Mouse (Mus musculus): ENCODE measurements around the gene Csrp2. TPM values are rescaled to one million over a fixed set of nuclear protein-coding genes. Genes with fewer than 3 reads are reported as not detected.

The Csrp2 gene
- polyA plus RNA-seq, 1 experiment from 2014 or later: 209 TPM

- WGBS: 33% methylated on average over 13 of the region's 13 CpGs
Observed at GRCm38 (mm10) chr10:110899744-110900501, 19.7 kb upstream of the Csrp2 start.

GRCm38 (mm10) chr10:110903862-110904261 lies 15.7 kb upstream of the Csrp2 start:
- Histone ChIP-seq H3K4me3 (replicated peaks; ENCODE audit: low read length) (no peak overlapping the region), H3K4me1 (ENCODE audit: control insufficient read depth, insufficient read depth, low read length) (peaks cover 13% of the 10 kb centered on the region), H3K36me3 (ENCODE audit: control insufficient read depth, insufficient read depth, low read length) (no peaks in the 10 kb centered on the region), H3K4me2 (ENCODE audit: low read depth, low read length) (no peak overlapping the region), H3K27ac (ENCODE audit: low read length) (no peak overlapping the region), H3K9me3 (replicated peaks; ENCODE audit: control insufficient read depth, low read length) (no peaks in the 10 kb centered on the region), H3K27me3 (ENCODE audit: control insufficient read depth, insufficient read depth, low read length) (no peaks in the 10 kb centered on the region), H3K9ac (ENCODE audit: low read length) (no peak overlapping the region)
- no peak for ATAC-seq (ENCODE audit: insufficient read depth, low FRiP score)
- 92% methylated on average over 3 of the region's 3 CpGs for WGBS

More at GRCm38 (mm10) chr10:110899744-110900501, 19.7 kb upstream of the Csrp2 start:
- H3K36me3 ChIP-seq (ENCODE audit: control insufficient read depth, insufficient read depth, low read length): no peaks in the 10 kb centered on the region
- ATAC-seq (ENCODE audit: insufficient read depth, low FRiP score): peak; percentile 56; the same call in 1 of the 2 replicates
- H3K27me3 ChIP-seq (ENCODE audit: control insufficient read depth, insufficient read depth, low read length): no peaks in the 10 kb centered on the region
- H3K4me1 ChIP-seq (ENCODE audit: control insufficient read depth, insufficient read depth, low read length): peaks cover 13% of the 10 kb centered on the region
- H3K4me3 ChIP-seq (replicated peaks; ENCODE audit: low read length): no peak overlapping the region
- no peak overlapping the region for H3K9ac ChIP-seq (ENCODE audit: low read length)
- peak overlapping the region; percentile 11; the same call in 1 of the 2 replicates for H3K4me2 ChIP-seq (ENCODE audit: low read depth, low read length)
- no peaks in the 10 kb centered on the region for H3K9me3 ChIP-seq (replicated peaks; ENCODE audit: control insufficient read depth, low read length)
- H3K27ac ChIP-seq (ENCODE audit: low read length): peak overlapping the region; percentile 75

GRCm38 (mm10) chr10:110916666-110917344 lies 2.8 kb upstream of the Csrp2 start:
- peaks cover 8% of the 10 kb centered on the region for H3K4me1 ChIP-seq (ENCODE audit: control insufficient read depth, insufficient read depth, low read length)
- H3K4me2 ChIP-seq (ENCODE audit: low read depth, low read length): no peak overlapping the region
- no peaks in the 10 kb centered on the region for H3K9me3 ChIP-seq (replicated peaks; ENCODE audit: control insufficient read depth, low read length)
- no peaks in the 10 kb centered on the region for H3K36me3 ChIP-seq (ENCODE audit: control insufficient read depth, insufficient read depth, low read length)
- no peak for ATAC-seq (ENCODE audit: insufficient read depth, low FRiP score)
- H3K27me3 ChIP-seq (ENCODE audit: control insufficient read depth, insufficient read depth, low read length): no peaks in the 10 kb centered on the region
- WGBS: 71% methylated on average over 11 of the region's 11 CpGs
- no peak overlapping the region for H3K4me3 ChIP-seq (replicated peaks; ENCODE audit: low read length)
- no peak overlapping the region for H3K27ac ChIP-seq (ENCODE audit: low read length)
- H3K9ac ChIP-seq (ENCODE audit: low read length): no peak overlapping the region

DNA sequence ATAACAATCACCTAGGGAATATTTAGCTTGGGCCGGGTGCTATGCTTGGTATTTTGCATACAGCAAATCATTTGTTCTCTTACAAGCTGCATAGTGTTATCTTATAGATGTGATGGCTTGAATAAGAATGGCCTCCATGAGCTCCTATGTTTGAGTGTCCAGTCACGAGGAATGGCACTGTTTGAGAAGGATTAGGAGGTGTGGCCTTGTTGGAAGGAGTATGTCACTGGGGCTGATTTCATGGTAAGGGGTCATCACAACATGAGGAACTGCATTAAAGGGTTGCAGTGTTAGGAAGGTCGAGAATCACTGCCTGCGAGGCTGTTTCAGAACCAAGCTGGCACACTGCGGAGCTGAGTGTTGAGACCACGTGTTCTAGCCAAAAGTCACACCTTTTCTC lies 2.1 kb upstream of the Csrp2 start:
- Histone ChIP-seq H3K27me3 (ENCODE audit: control insufficient read depth, insufficient read depth, low read length) (no peaks in the 10 kb centered on the region), H3K4me1 (ENCODE audit: control insufficient read depth, insufficient read depth, low read length) (peaks cover 15% of the 10 kb centered on the region), H3K9me3 (replicated peaks; ENCODE audit: control insufficient read depth, low read length) (no peaks in the 10 kb centered on the region), H3K27ac (ENCODE audit: low read length) (no peak overlapping the region), H3K36me3 (ENCODE audit: control insufficient read depth, insufficient read depth, low read length) (no peaks in the 10 kb centered on the region), H3K4me3 (replicated peaks; ENCODE audit: low read length) (no peak overlapping the region), H3K4me2 (ENCODE audit: low read depth, low read length) (no peak overlapping the region), H3K9ac (ENCODE audit: low read length) (no peak overlapping the region)
- no peak for ATAC-seq (ENCODE audit: insufficient read depth, low FRiP score)
- 94% methylated on average over 6 of the region's 6 CpGs for WGBS

GRCm38 (mm10) chr10:110918414-110919391 lies 886 bp upstream of the Csrp2 start:
- H3K9me3 ChIP-seq (replicated peaks; ENCODE audit: control insufficient read depth, low read length): no peaks in the 10 kb centered on the region
- 19% methylated on average over 26 of the region's 26 CpGs for WGBS
- peak overlapping the region; percentile 84 for H3K9ac ChIP-seq (ENCODE audit: low read length)
- no peaks in the 10 kb centered on the region for H3K27me3 ChIP-seq (ENCODE audit: control insufficient read depth, insufficient read depth, low read length)
- H3K4me3 ChIP-seq (replicated peaks; ENCODE audit: low read length): peak overlapping the region; percentile 61
- ATAC-seq (ENCODE audit: insufficient read depth, low FRiP score): no peak
- peaks cover 19% of the 10 kb centered on the region for H3K4me1 ChIP-seq (ENCODE audit: control insufficient read depth, insufficient read depth, low read length)
- H3K4me2 ChIP-seq (ENCODE audit: low read depth, low read length): peak overlapping the region; percentile 82
- H3K27ac ChIP-seq (ENCODE audit: low read length): peak overlapping the region; percentile 95
- no peaks in the 10 kb centered on the region for H3K36me3 ChIP-seq (ENCODE audit: control insufficient read depth, insufficient read depth, low read length)

GRCm38 (mm10) chr10:110920368-110920950 lies 870 bp downstream of the Csrp2 start:
- H3K9me3 ChIP-seq (replicated peaks; ENCODE audit: control insufficient read depth, low read length): no peaks in the 10 kb centered on the region
- WGBS: under 1% methylated on average over 15 of the region's 15 CpGs
- peak overlapping the region; percentile 95 for H3K27ac ChIP-seq (ENCODE audit: low read length)
- peak overlapping the region; percentile 84 for H3K9ac ChIP-seq (ENCODE audit: low read length)
- no peaks in the 10 kb centered on the region for H3K36me3 ChIP-seq (ENCODE audit: control insufficient read depth, insufficient read depth, low read length)
- ATAC-seq (ENCODE audit: insufficient read depth, low FRiP score): peak; percentile 18
- H3K27me3 ChIP-seq (ENCODE audit: control insufficient read depth, insufficient read depth, low read length): no peaks in the 10 kb centered on the region
- H3K4me1 ChIP-seq (ENCODE audit: control insufficient read depth, insufficient read depth, low read length): peaks cover 21% of the 10 kb centered on the region
- peak overlapping the region; percentile 61 for H3K4me3 ChIP-seq (replicated peaks; ENCODE audit: low read length)
- H3K4me2 ChIP-seq (ENCODE audit: low read depth, low read length): peak overlapping the region; percentile 82

DNA sequence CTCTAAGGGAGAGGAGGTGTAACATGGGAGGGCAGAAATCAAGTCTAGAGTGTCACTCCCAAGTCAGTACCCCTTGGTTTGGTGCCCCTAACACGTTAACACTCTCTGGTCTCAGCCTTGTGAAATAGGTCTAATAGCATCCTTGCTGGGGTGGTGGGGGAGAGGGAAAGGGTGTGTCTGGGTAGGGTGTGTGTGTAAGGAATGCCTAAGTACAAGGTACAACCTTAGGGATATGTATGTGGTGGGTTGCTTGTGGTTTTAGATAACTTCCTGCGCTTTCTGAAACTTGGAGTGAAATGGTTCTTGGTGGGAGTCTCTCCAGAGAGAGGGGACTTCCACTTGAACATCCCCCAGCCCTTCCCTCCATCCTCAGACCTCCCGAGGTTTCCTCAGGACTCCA lies 2.3 kb downstream of the Csrp2 start:
- Histone ChIP-seq H3K9ac (ENCODE audit: low read length) (peak overlapping the region; percentile 58; the same call in 1 of the 2 replicates), H3K9me3 (replicated peaks; ENCODE audit: control insufficient read depth, low read length) (no peaks in the 10 kb centered on the region), H3K36me3 (ENCODE audit: control insufficient read depth, insufficient read depth, low read length) (no peaks in the 10 kb centered on the region), H3K4me2 (ENCODE audit: low read depth, low read length) (peak overlapping the region; percentile 82), H3K4me3 (replicated peaks; ENCODE audit: low read length) (peak overlapping the region; percentile 61), H3K4me1 (ENCODE audit: control insufficient read depth, insufficient read depth, low read length) (peaks cover 36% of the 10 kb centered on the region), H3K27me3 (ENCODE audit: control insufficient read depth, insufficient read depth, low read length) (no peaks in the 10 kb centered on the region), H3K27ac (ENCODE audit: low read length) (peak overlapping the region; percentile 60)
- WGBS: 60% methylated on average over 3 of the region's 3 CpGs
- no peak for ATAC-seq (ENCODE audit: insufficient read depth, low FRiP score)

DNA sequence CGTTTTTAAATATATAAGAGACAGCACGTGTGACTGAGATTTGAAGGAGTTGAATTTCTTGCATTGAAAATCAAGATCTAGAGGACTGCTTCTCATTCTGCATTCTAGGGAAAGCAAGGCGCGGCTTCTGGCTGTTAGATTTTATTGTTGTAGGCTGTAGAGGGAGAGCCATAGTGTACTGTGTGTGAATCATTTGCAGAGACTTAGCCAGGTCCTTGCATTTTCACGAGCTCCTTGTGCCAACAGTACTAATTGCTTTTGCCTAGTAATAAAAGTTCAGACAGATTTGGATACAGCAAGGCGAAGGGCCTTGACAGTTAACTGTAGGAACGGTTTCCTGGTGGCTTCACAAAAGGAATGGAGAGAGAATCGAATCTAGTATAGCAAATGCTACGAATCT lies 3.0 kb downstream of the Csrp2 start:
- Histone ChIP-seq H3K9ac (ENCODE audit: low read length) (no peak overlapping the region), H3K36me3 (ENCODE audit: control insufficient read depth, insufficient read depth, low read length) (no peaks in the 10 kb centered on the region)

More for the DNA sequence above, 3.0 kb downstream of the Csrp2 start:
- Histone ChIP-seq H3K4me1 (ENCODE audit: control insufficient read depth, insufficient read depth, low read length) (peaks cover 43% of the 10 kb centered on the region), H3K4me2 (ENCODE audit: low read depth, low read length) (peak overlapping the region; percentile 82), H3K27me3 (ENCODE audit: control insufficient read depth, insufficient read depth, low read length) (no peaks in the 10 kb centered on the region), H3K27ac (ENCODE audit: low read length) (0 out of 2 replicates have a peak overlapping the region, but pooled peaks have one; percentile 60), H3K9me3 (replicated peaks; ENCODE audit: control insufficient read depth, low read length) (no peaks in the 10 kb centered on the region), H3K4me3 (replicated peaks; ENCODE audit: low read length) (peak overlapping the region; percentile 61)
- no peak for ATAC-seq (ENCODE audit: insufficient read depth, low FRiP score)
- WGBS: 57% methylated on average over 9 of the region's 9 CpGs

Measured in stomach, embryonic 16.5 days (tissue).